Mouse (Mus musculus) left cerebral cortex, postnatal 36 days (tissue): Measurements from ENCODE around the gene Gm15130. TPM values are rescaled to one million over a fixed set of nuclear protein-coding genes. Genes with fewer than 3 reads are reported as not detected.

Experiments
- DNase-seq, 2 experiments: peaks; one replicate each; pipeline ENCODE4 v3.0.0; 2021 to 2022; ENCODE audit warnings: low spot score in 2 of 2, mixed read lengths in 1 of 2
- intact Hi-C: fragments of 180-260 bp; cut with DNase I; formaldehyde crosslinking; loops from one replicate; pipeline ENCODE4 v1.15.1; 2025
- total RNA-seq, 2 experiments: library from RNA; stranded (reverse); gene quantifications; 2 replicates each; pipeline ENCODE4 v1.2.3; 2021

The Gm15130 gene
- not detected for total RNA-seq

DNA sequence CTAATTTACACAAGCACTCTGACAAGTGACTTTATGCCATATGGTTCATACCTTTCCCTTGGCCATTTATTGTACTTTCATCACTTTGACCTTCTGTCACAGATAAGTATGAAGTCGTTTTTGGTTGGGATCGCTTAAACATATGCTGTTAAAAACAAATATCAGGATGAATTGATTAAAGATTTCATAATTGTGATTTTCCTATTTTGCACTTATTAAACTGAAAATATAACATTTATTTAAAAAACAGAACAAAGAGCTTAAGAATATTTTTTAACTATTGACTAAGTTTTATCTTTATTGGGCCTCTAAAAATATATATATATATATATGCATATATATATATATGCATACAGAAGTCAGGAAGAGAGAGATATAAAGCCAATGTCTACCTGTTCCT, at the start of gene Gm15130:
Gene Gm15130 (minus strand): TSS at position 101 of the 400 bp plus-strand sequence.
- no peak for DNase-seq
- intact Hi-C loops = no loop called here

- no peak for DNase-seq
- intact Hi-C loops = no loop called here
These were observed 29.3 kb upstream of the Gm15130 start for GRCm38 (mm10) chr2:111182068-111182467.

GRCm38 (mm10) chr2:111135739-111136138, 17.0 kb downstream of the Gm15130 start:
- intact Hi-C loops = no loop called here
- DNase-seq = no peak

- no peak for DNase-seq
- intact Hi-C loops = no loop called here
These were observed 46.9 kb downstream of the Gm15130 start, which contains the start of gene Gm13941 for GRCm38 (mm10) chr2:111105882-111106281. Gene Gm13941, minus strand, starts transcription at chr2:111105982.

Other genes starting within 250 kb of the Gm15130 start
- gene Ano3, start 202.0 kb downstream of the Gm15130 start, total RNA-seq = 10 to 100 TPM; 74.4 to 75.4 TPM
- not detected for gene Gm13941, start 47.0 kb downstream of the Gm15130 start, total RNA-seq
- gene 4930430A15Rik, start 76.7 kb upstream of the Gm15130 start, total RNA-seq = not detected
- not detected for gene Olfr1275, start 82.3 kb upstream of the Gm15130 start, total RNA-seq
- gene Olfr1276, start 101.6 kb upstream of the Gm15130 start, total RNA-seq = not detected
- not detected for gene Olfr1277, start 121.2 kb upstream of the Gm15130 start, total RNA-seq
- not detected for gene Olfr1278, start 137.2 kb upstream of the Gm15130 start, total RNA-seq
- gene Olfr1279, start 147.7 kb upstream of the Gm15130 start, total RNA-seq = not detected
- gene Olfr1280, start 161.1 kb upstream of the Gm15130 start, total RNA-seq = not detected
- gene Olfr1281, start 173.6 kb upstream of the Gm15130 start, total RNA-seq = not detected
- not detected for gene Olfr1282, start 183.1 kb upstream of the Gm15130 start, total RNA-seq
- gene Olfr1283, start 213.9 kb upstream of the Gm15130 start, total RNA-seq = not detected
- not detected for gene Olfr1284, start 222.6 kb upstream of the Gm15130 start, total RNA-seq